Mouse (Mus musculus): ENCODE measurements around the gene Dio1.

GRCm38 (mm10) chr4:107354126-107354525, 47.2 kb upstream of the Dio1 start:
- TF ChIP-seq POLR2A (IDR thresholded peaks at IDR 0.05; ENCODE audit: low read depth, low read length): no peak
- no peak for TF ChIP-seq CTCF (IDR thresholded peaks at IDR 0.05; ENCODE audit: extremely low read depth, insufficient read depth, insufficient read length, insufficient replicate concordance)

All from spleen, adult 2 months (tissue).